Mouse (Mus musculus) heart, adult 11 months (tissue): ENCODE results near the gene Gm28308.
A peak's percentile ranks its signal among the peaks of the same experiment; 100 is the strongest.

Source experiments
- DNase-seq: peaks from one replicate; pipeline ENCODE4 v3.0.0; 2022

The Gm28308 gene

GRCm38 (mm10) chr6:52152226-52153193 is 60.6 kb downstream of the Gm28308 start:
- DNase-seq: peak; percentile 62

- DNase-seq: peak; percentile 40
Observed at GRCm38 (mm10) chr6:52151571-52151970, 61.6 kb downstream of the Gm28308 start.

GRCm38 (mm10) chr6:52150401-52150966 is 62.7 kb downstream of the Gm28308 start:
- DNase-seq: peak; percentile 74

- DNase-seq: no peak
Observed at GRCm38 (mm10) chr6:52139115-52139514, 74.0 kb downstream of the Gm28308 start.

- DNase-seq: no peak
Observed at GRCm38 (mm10) chr6:52138576-52138975, 74.6 kb downstream of the Gm28308 start.

- DNase-seq: no peak
Observed at GRCm38 (mm10) chr6:52137841-52138535, 75.2 kb downstream of the Gm28308 start.

GRCm38 (mm10) chr6:52123673-52124072 is 89.5 kb downstream of the Gm28308 start:
- DNase-seq: no peak

- no peak for DNase-seq
Observed at GRCm38 (mm10) chr6:52121173-52121572, 92.0 kb downstream of the Gm28308 start.

- no peak for DNase-seq
Observed at GRCm38 (mm10) chr6:52118903-52119635, 94.1 kb downstream of the Gm28308 start.

- DNase-seq: no peak
Observed at GRCm38 (mm10) chr6:52115899-52116298, 97.2 kb downstream of the Gm28308 start.
